Mouse (Mus musculus) liver, embryonic 13.5 days (tissue): Measurements from ENCODE around the gene Letmd1. TPM values are rescaled to one million over a fixed set of nuclear protein-coding genes. Genes with fewer than 3 reads are reported as not detected.
A peak's percentile ranks its signal among the peaks of the same experiment; 100 is the strongest.
"Not testable (repeated sequence)": the region's sequence is repeated elsewhere in the genome, so short reads cannot be mapped to it uniquely, and the experiment has no call there.

Experiments used
- ATAC-seq: fragments of 200-750 bp; cut with Nextera tagmentation; 2 replicates; pipeline ENCODE4 v1.8.0; 2017; ENCODE audit warnings: low read depth, mild to moderate bottlenecking, moderate number of reproducible peaks, moderate library complexity
- DNase-seq: peaks from one replicate; pipeline ENCODE4 v3.0.0; 2022
- H3K27ac ChIP-seq: fragments of 300-500 bp; sonication (generic); 2 replicates; pipeline ENCODE4 v1.5.1; 2015; ENCODE audit warnings: moderate library complexity, mild to moderate bottlenecking, inconsistent platforms
- H3K27me3 ChIP-seq: fragments of 300-500 bp; sonication (generic); 2 replicates; pipeline ENCODE4 v1.6.1; 2015; ENCODE audit warnings: mild to moderate bottlenecking, inconsistent platforms
- H3K36me3 ChIP-seq: fragments of 300-500 bp; sonication (generic); 2 replicates; pipeline ENCODE4 v1.6.1; 2015; ENCODE audit warnings: mild to moderate bottlenecking, inconsistent platforms
- H3K4me1 ChIP-seq: fragments of 300-500 bp; sonication (generic); replicated peaks from 2 replicates; pipeline ENCODE4 v1.6.1; 2015; ENCODE audit warnings: inconsistent platforms
- H3K4me2 ChIP-seq: fragments of 300-500 bp; sonication (generic); 2 replicates; pipeline ENCODE4 v1.6.1; 2015; ENCODE audit warnings: inconsistent platforms, mild to moderate bottlenecking, moderate library complexity
- H3K4me3 ChIP-seq: fragments of 300-500 bp; sonication (generic); replicated peaks from 2 replicates; pipeline ENCODE4 v1.5.1; 2015; ENCODE audit warnings: mild to moderate bottlenecking, inconsistent platforms
- H3K9ac ChIP-seq: fragments of 300-500 bp; sonication (generic); 2 replicates; pipeline ENCODE4 v1.6.1; 2015; ENCODE audit warnings: mild to moderate bottlenecking, inconsistent platforms
- H3K9me3 ChIP-seq: fragments of 300-500 bp; sonication (generic); replicated peaks from 2 replicates; pipeline ENCODE4 v1.6.1; 2016; ENCODE audit warnings: inconsistent platforms
- WGBS: fragments of 180-500 bp; shearing (Covaris S2); methylation state at CpG from one replicate; pipeline ENCODE4 v1.1.7; 2015; ENCODE audit not compliant: insufficient replicate concordance; 5-methylcytosine and 5-hydroxymethylcytosine counted together
- polyA plus RNA-seq: library from polyadenylated mRNA; unstranded; fragments of >200 nt; fragmentation: Nextera tagmentation; extraction: Ambion mirVana; gene quantifications from 2 replicates; pipeline ENCODE4 v1.2.1, GENCODE M21; 2015

The Letmd1 gene
- polyA plus RNA-seq, 1 experiment from 2014 or later: 14.4 TPM

- H3K9me3 ChIP-seq: no peaks in the 10 kb centered on the region
- H3K4me2 ChIP-seq: no peak overlapping the region
- no peak overlapping the region for H3K9ac ChIP-seq
- H3K27me3 ChIP-seq: no peaks in the 10 kb centered on the region
- H3K4me1 ChIP-seq: peaks cover 19% of the 10 kb centered on the region
- ATAC-seq (no peak), DNase-seq (no peak)
- no peak overlapping the region; the same call in 1 of the 2 replicates for H3K27ac ChIP-seq
- H3K4me3 ChIP-seq: no peak overlapping the region
- 73% methylated on average over 7 of the region's 7 CpGs for WGBS
- peaks cover 72% of the 10 kb centered on the region for H3K36me3 ChIP-seq
Measured at GRCm38 (mm10) chr15:100473926-100474503, 5.2 kb downstream of the Letmd1 start.

GRCm38 (mm10) chr15:100478351-100478750 lies 9.5 kb downstream of the Letmd1 start:
- Histone ChIP-seq H3K9me3 (no peaks in the 10 kb centered on the region), H3K4me2 (no peak overlapping the region), H3K27me3 (no peaks in the 10 kb centered on the region), H3K4me1 (peaks cover 5% of the 10 kb centered on the region), H3K36me3 (peaks cover 80% of the 10 kb centered on the region), H3K9ac (no peak overlapping the region), H3K27ac (no peak overlapping the region), H3K4me3 (no peak overlapping the region)
- ATAC-seq (no peak), DNase-seq (no peak)
- WGBS: 78% methylated on average over 10 of the region's 10 CpGs

GRCm38 (mm10) chr15:100478925-100479324 lies 10.1 kb downstream of the Letmd1 start:
- no peak overlapping the region for H3K4me3 ChIP-seq
- ATAC-seq (no peak), DNase-seq (no peak)
- H3K4me2 ChIP-seq: no peak overlapping the region
- peaks cover 75% of the 10 kb centered on the region for H3K36me3 ChIP-seq
- WGBS: 77% methylated on average over 4 of the region's 4 CpGs
- H3K4me1 ChIP-seq: peaks cover 5% of the 10 kb centered on the region
- no peaks in the 10 kb centered on the region for H3K27me3 ChIP-seq
- no peak overlapping the region for H3K9ac ChIP-seq
- no peaks in the 10 kb centered on the region for H3K9me3 ChIP-seq
- no peak overlapping the region for H3K27ac ChIP-seq

- no peaks in the 10 kb centered on the region for H3K9me3 ChIP-seq
- no peak overlapping the region for H3K4me2 ChIP-seq
- peaks cover 14% of the 10 kb centered on the region for H3K4me1 ChIP-seq
- DNase-seq (no peak), ATAC-seq (no peak)
- H3K4me3 ChIP-seq: no peak overlapping the region
- 71% methylated on average over 3 of the region's 3 CpGs for WGBS
- H3K27ac ChIP-seq: no peak overlapping the region
- peaks cover 23% of the 10 kb centered on the region for H3K36me3 ChIP-seq
- no peaks in the 10 kb centered on the region for H3K27me3 ChIP-seq
- no peak overlapping the region for H3K9ac ChIP-seq
Measured at GRCm38 (mm10) chr15:100485576-100485975, 16.8 kb downstream of the Letmd1 start.

- Histone ChIP-seq H3K9me3 (no peaks in the 10 kb centered on the region), H3K36me3 (peaks cover 14% of the 10 kb centered on the region), H3K4me2 (no peak overlapping the region), H3K4me3 (no peak overlapping the region), H3K4me1 (peaks cover 14% of the 10 kb centered on the region), H3K27me3 (no peaks in the 10 kb centered on the region), H3K27ac (no peak overlapping the region), H3K9ac (no peak overlapping the region)
- 73% methylated on average over 7 of the region's 7 CpGs for WGBS
- DNase-seq (no peak), ATAC-seq (no peak)
Measured at GRCm38 (mm10) chr15:100486450-100486849, 17.6 kb downstream of the Letmd1 start.

GRCm38 (mm10) chr15:100487050-100487449 lies 18.2 kb downstream of the Letmd1 start:
- Histone ChIP-seq H3K27ac (no peak overlapping the region), H3K4me1 (peaks cover 14% of the 10 kb centered on the region), H3K36me3 (peaks cover 9% of the 10 kb centered on the region; the same call in 1 of the 2 replicates), H3K27me3 (no peaks in the 10 kb centered on the region), H3K4me3 (no peak overlapping the region), H3K9me3 (no peaks in the 10 kb centered on the region), H3K9ac (no peak overlapping the region), H3K4me2 (no peak overlapping the region)
- ATAC-seq (no peak), DNase-seq (no peak)
- WGBS: 51% methylated on average over 2 of the region's 2 CpGs

GRCm38 (mm10) chr15:100488297-100488696 lies 19.5 kb downstream of the Letmd1 start:
- not testable (repeated sequence) for H3K27me3 ChIP-seq, H3K4me3 ChIP-seq, H3K27ac ChIP-seq, ATAC-seq, H3K9ac ChIP-seq, H3K4me2 ChIP-seq, H3K9me3 ChIP-seq, DNase-seq, H3K36me3 ChIP-seq
- 55% methylated on average over 1 of the region's 1 CpGs for WGBS
- peaks cover 15% of the 10 kb centered on the region for H3K4me1 ChIP-seq

GRCm38 (mm10) chr15:100489263-100489662 lies 20.4 kb downstream of the Letmd1 start:
- Histone ChIP-seq H3K27ac (no peak overlapping the region), H3K27me3 (peaks cover 14% of the 10 kb centered on the region), H3K9me3 (no peaks in the 10 kb centered on the region), H3K4me1 (peaks cover 25% of the 10 kb centered on the region), H3K9ac (no peak overlapping the region), H3K4me2 (no peak overlapping the region), H3K36me3 (no peaks in the 10 kb centered on the region), H3K4me3 (no peak overlapping the region)
- WGBS: 76% methylated on average over 15 of the region's 15 CpGs
- ATAC-seq: no peak
- DNase-seq: no peak

GRCm38 (mm10) chr15:100491966-100492365 lies 23.1 kb downstream of the Letmd1 start:
- Histone ChIP-seq H3K36me3 (no peaks in the 10 kb centered on the region), H3K4me1 (peaks cover 28% of the 10 kb centered on the region), H3K4me2 (no peak overlapping the region), H3K27me3 (peaks cover 19% of the 10 kb centered on the region), H3K4me3 (no peak overlapping the region), H3K27ac (no peak overlapping the region), H3K9ac (no peak overlapping the region), H3K9me3 (no peaks in the 10 kb centered on the region)
- WGBS: 75% methylated on average over 9 of the region's 9 CpGs
- DNase-seq: no peak
- no peak for ATAC-seq

- ATAC-seq (peak; percentile 63), DNase-seq (no peak)
- WGBS: under 1% methylated on average over 29 of the region's 29 CpGs
- Histone ChIP-seq H3K4me3 (peak overlapping the region; percentile 71), H3K4me2 (peak overlapping the region; percentile 98), H3K9ac (peak overlapping the region; percentile 82), H3K36me3 (no peaks in the 10 kb centered on the region), H3K27me3 (peaks cover 19% of the 10 kb centered on the region), H3K4me1 (peaks cover 23% of the 10 kb centered on the region), H3K27ac (peak overlapping the region; percentile 41), H3K9me3 (no peaks in the 10 kb centered on the region)
Measured at GRCm38 (mm10) chr15:100494647-100495046, 25.8 kb downstream of the Letmd1 start.

GRCm38 (mm10) chr15:100495102-100495501 lies 26.3 kb downstream of the Letmd1 start, which contains the start of gene Csrnp2:
Gene Csrnp2 (minus strand): TSS chr15:100495488.
- under 1% methylated on average over 40 of the region's 40 CpGs for WGBS
- Histone ChIP-seq H3K9me3 (no peaks in the 10 kb centered on the region), H3K4me3 (peak within 1 kb of the TSS; percentile 71), H3K36me3 (no peaks in the 10 kb centered on the region), H3K27me3 (peaks cover 19% of the 10 kb centered on the region), H3K9ac (peak within 1 kb of the TSS; percentile 82), H3K4me1 (peaks cover 21% of the 10 kb centered on the region), H3K4me2 (peak within 1 kb of the TSS; percentile 98), H3K27ac (peak within 1 kb of the TSS; percentile 41)
- DNase-seq (peak; percentile 83), ATAC-seq (peak; percentile 94)

GRCm38 (mm10) chr15:100499506-100499905 lies 30.7 kb downstream of the Letmd1 start:
- H3K9ac ChIP-seq, ATAC-seq, H3K36me3 ChIP-seq, DNase-seq, H3K4me2 ChIP-seq, H3K4me3 ChIP-seq, H3K9me3 ChIP-seq, H3K27me3 ChIP-seq, H3K27ac ChIP-seq, H3K4me1 ChIP-seq: not testable (repeated sequence)
- 82% methylated on average over 8 of the region's 8 CpGs for WGBS
